Mouse (Mus musculus) kidney, embryonic 15.5 days (tissue): ENCODE data around the gene Cxcr5. TPM values are rescaled to one million over a fixed set of nuclear protein-coding genes. Genes with fewer than 3 reads are reported as not detected.

Experiments used
- ATAC-seq: fragments of 200-750 bp; cut with Nextera tagmentation; replicated peaks from 2 replicates; pipeline ENCODE4 v1.8.0; 2017; ENCODE audit warnings: moderate TSS enrichment; ENCODE audit not compliant: low FRiP score
- H3K27ac ChIP-seq: fragments of 300-500 bp; sonication (generic); 2 replicates; pipeline ENCODE4 v1.5.1; 2015; ENCODE audit warnings: mild to moderate bottlenecking, inconsistent platforms
- H3K27me3 ChIP-seq: fragments of 300-500 bp; sonication (generic); 2 replicates; pipeline ENCODE4 v1.6.1; 2015; ENCODE audit warnings: inconsistent platforms
- H3K36me3 ChIP-seq: fragments of 300-500 bp; sonication (generic); 2 replicates; pipeline ENCODE4 v1.6.1; 2015; ENCODE audit warnings: inconsistent platforms
- H3K4me1 ChIP-seq: fragments of 300-500 bp; sonication (generic); 2 replicates; pipeline ENCODE4 v1.6.1; 2015; ENCODE audit warnings: inconsistent platforms
- H3K4me2 ChIP-seq: fragments of 300-500 bp; sonication (generic); 2 replicates; pipeline ENCODE4 v1.6.1; 2015; ENCODE audit warnings: moderate library complexity, mild to moderate bottlenecking, inconsistent platforms
- H3K4me3 ChIP-seq: fragments of 300-500 bp; sonication (generic); replicated peaks from 2 replicates; pipeline ENCODE4 v1.5.1; 2015; ENCODE audit warnings: mild to moderate bottlenecking, inconsistent platforms
- H3K9ac ChIP-seq: fragments of 300-500 bp; sonication (generic); 2 replicates; pipeline ENCODE4 v1.6.1; 2015; ENCODE audit warnings: mild to moderate bottlenecking, inconsistent platforms
- H3K9me3 ChIP-seq: fragments of 300-500 bp; sonication (generic); replicated peaks from 2 replicates; pipeline ENCODE4 v1.6.1; 2016; ENCODE audit warnings: inconsistent platforms
- WGBS: fragments of 180-500 bp; shearing (Covaris S2); methylation state at CpG from one replicate; pipeline ENCODE4 v1.1.7; 2015; ENCODE audit warnings: mixed read lengths; 5-methylcytosine and 5-hydroxymethylcytosine counted together
- polyA plus RNA-seq: library from polyadenylated mRNA; unstranded; fragments of >200 nt; fragmentation: Nextera tagmentation; extraction: Ambion mirVana; gene quantifications from 2 replicates; pipeline ENCODE4 v1.2.1, GENCODE M21; 2015

The Cxcr5 gene
- not detected in 2 replicates for polyA plus RNA-seq

DNA sequence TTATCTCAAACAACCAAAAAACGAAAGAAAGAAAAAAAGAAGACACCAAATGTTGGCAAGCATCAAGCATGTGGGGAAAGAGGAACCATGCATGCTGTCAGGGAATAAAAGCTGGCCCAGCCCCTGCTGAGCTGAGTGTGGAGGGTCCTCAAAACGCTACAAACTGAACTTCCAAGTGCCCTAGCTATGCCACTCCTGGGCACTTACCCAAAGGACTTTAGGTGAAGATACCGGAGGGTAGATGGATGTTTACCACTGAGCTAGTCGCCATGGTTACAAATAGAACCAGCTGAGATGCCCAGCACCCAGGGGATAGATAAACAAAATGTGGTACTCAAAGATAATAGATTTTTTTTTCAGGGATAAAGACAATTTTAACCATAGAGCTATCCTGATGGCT is at the start of gene Cxcr5:
Gene Cxcr5, minus strand, starts transcription at position 281 of the 400 bp plus-strand sequence.
- Histone ChIP-seq H3K36me3 (no peaks in the 10 kb centered on the region), H3K9ac (no peak within 1 kb of the TSS), H3K27me3 (no peaks in the 10 kb centered on the region), H3K4me3 (no peak within 1 kb of the TSS), H3K27ac (no peak within 1 kb of the TSS), H3K4me1 (0 out of 2 replicates have a peak, but pooled peaks cover 3% of the 10 kb centered on the region), H3K4me2 (no peak within 1 kb of the TSS), H3K9me3 (no peaks in the 10 kb centered on the region)
- ATAC-seq, result no peak
- 72% methylated on average over 4 of the region's 4 CpGs for WGBS

DNA sequence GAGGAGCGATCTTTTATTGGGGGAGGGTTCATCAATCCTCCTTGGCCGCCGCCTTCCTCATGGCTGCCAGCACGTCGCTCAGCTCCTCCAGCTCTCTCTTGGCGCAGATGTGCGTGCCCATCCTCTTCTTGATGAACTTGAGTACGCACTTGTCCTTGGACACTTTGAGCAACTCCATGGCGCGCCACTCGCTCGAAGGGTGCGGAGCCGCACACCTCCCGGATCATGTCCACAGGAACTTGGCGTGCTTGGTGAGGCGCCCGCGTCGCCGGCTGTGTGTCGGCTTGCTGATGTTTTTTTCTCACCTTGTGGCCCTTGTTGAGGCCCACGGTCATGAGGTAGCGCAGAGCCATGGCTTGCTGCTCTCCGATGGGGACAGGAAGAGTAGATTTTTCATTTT is 48.7 kb upstream of the Cxcr5 start:
- peaks cover 83% of the 10 kb centered on the region for H3K36me3 ChIP-seq
- no peak overlapping the region for H3K9ac ChIP-seq
- WGBS, result 96% methylated on average over 25 of the region's 25 CpGs
- H3K4me1 ChIP-seq, result peaks cover 25% of the 10 kb centered on the region
- no peaks in the 10 kb centered on the region for H3K27me3 ChIP-seq
- ATAC-seq, result no peak
- H3K4me2 ChIP-seq, result no peak overlapping the region
- no peak overlapping the region for H3K4me3 ChIP-seq
- H3K9me3 ChIP-seq, result no peaks in the 10 kb centered on the region
- no peak overlapping the region for H3K27ac ChIP-seq

DNA sequence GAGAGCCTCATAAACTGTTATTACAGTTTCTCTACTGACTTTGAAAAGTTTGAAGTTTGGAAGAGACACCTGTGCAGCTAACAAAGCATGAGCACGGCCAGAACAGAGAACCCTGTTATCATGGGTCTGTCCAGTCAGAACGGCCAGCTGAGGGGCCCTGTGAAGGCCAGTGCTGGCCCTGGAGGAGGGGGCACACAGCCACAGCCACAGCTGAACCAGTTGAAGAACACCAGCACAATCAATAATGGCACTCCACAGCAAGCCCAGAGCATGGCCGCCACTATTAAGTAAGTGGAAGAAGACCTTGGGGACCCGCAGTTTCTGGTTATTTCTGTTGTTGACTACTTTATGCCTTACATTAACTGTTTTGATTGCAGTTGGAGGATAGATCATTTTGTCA is 45.6 kb upstream of the Cxcr5 start:
- peak overlapping the region; percentile 87 for H3K4me3 ChIP-seq
- H3K27me3 ChIP-seq, result no peaks in the 10 kb centered on the region
- no peak overlapping the region for H3K9ac ChIP-seq
- ATAC-seq, result no peak
- H3K36me3 ChIP-seq, result peaks cover 52% of the 10 kb centered on the region
- no peaks in the 10 kb centered on the region for H3K9me3 ChIP-seq
- 40% methylated on average over 4 of the region's 4 CpGs for WGBS
- peaks cover 33% of the 10 kb centered on the region for H3K4me1 ChIP-seq
- H3K4me2 ChIP-seq, result peak overlapping the region; percentile 61
- H3K27ac ChIP-seq, result no peak overlapping the region

DNA sequence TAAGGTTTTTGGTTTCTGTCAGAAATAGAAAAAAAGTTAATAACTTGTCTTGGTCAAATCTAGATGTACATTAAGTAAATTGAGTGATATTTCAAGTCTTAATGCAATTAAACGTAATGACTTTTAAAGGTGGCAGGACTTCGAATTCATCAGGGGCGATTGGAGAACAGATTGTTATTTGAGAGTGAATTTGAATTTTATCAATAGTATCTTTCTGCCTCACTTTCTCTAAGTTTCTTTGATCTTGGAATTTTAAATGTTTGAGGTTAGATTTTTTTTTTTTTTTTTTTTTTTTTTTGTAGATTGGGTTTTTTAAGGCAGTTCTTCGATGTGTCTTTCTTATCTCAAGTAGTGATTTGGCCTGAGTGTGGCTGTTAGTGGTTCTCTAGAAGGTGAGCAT is 45.0 kb upstream of the Cxcr5 start:
- no peak for ATAC-seq
- WGBS, result 42% methylated on average over 4 of the region's 4 CpGs
- peak overlapping the region; percentile 87 for H3K4me3 ChIP-seq
- no peak overlapping the region for H3K9ac ChIP-seq
- no peaks in the 10 kb centered on the region for H3K27me3 ChIP-seq
- peaks cover 46% of the 10 kb centered on the region for H3K36me3 ChIP-seq
- no peak overlapping the region for H3K27ac ChIP-seq
- no peaks in the 10 kb centered on the region for H3K9me3 ChIP-seq
- H3K4me1 ChIP-seq, result peaks cover 33% of the 10 kb centered on the region
- H3K4me2 ChIP-seq, result peak overlapping the region; percentile 61

DNA sequence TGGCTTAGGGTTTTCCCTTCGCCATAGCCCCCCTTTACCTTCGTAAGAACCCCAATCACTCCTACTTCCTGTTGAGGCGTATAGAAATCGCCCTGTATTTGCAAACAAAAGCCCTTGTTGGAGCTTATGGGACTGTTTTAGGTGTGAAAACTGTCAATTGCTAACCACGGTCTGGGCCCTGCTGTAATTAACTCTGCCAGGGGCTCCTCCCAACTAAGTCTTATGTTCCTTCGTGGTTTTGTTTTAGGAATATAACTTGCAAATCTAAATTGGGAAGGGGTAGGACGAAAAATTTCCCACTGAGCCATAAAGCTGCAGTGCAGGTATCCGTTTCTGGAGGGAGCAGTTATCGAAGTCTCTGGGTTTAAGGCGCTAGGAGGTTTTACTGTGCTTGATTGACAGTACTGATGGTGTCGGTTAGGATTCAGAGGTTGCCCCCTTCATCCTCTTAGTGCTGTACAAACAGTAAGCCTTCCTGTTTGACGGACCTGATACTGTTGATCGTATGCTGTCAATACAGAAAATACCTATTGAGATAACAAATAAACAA is 44.0 kb upstream of the Cxcr5 start:
- Histone ChIP-seq H3K4me2 (peak overlapping the region; percentile 61), H3K9ac (peak overlapping the region; percentile 99), H3K27ac (peak overlapping the region; percentile 99), H3K4me3 (peak overlapping the region; percentile 87), H3K27me3 (no peaks in the 10 kb centered on the region), H3K4me1 (peaks cover 33% of the 10 kb centered on the region), H3K9me3 (no peaks in the 10 kb centered on the region), H3K36me3 (peaks cover 39% of the 10 kb centered on the region)
- no peak for ATAC-seq
- under 1% methylated on average over 13 of the region's 13 CpGs for WGBS

DNA sequence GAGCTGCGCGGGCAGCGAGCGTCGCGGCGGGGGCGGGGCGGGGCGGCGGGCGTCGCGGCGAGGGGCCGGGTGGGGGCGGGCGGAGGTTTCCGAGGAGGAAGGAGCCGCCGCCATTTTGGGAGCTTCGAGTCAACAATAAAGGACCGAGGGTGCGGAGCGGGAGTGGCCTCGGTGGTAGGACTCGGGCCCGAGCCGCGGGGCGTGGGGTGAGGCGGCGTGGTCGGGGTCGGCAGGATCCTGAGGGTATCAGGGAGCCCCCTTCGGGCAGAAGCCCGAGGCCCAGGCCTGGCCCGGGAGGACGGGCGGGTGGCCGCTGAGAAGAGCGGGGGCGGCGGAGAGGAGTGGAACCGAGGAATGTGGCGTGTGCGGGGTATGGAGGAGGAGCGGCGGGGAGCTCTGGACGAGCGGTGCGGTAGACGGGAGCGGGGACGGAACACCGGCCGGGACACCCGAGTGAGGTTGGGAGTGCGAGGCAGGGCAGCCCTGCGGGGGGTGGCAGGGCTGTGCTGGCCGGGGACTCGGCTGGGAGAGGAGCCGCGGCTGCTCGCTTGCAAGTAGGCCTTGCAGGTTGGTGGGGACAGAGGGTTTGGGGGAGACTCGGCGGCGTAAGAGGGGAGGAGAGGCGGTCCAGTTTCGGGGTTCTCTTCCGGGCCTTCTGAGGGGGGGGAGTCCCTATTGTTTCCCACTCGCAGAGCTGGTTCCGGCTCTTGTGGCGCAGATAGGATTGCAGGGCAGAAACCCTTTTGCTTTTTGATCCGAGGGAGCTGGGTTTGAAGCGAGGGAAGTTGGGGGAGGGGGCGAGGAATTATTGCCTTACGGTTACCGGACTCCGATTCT is 43.3 kb upstream of the Cxcr5 start, which contains the start of gene Ddx6:
Gene Ddx6, plus strand, starts transcription at position 114 of the 837 bp plus-strand sequence.
- Histone ChIP-seq H3K4me3 (peak within 1 kb of the TSS; percentile 87), H3K9me3 (no peaks in the 10 kb centered on the region), H3K9ac (peak within 1 kb of the TSS; percentile 99), H3K27ac (peak within 1 kb of the TSS; percentile 99), H3K4me1 (peaks cover 34% of the 10 kb centered on the region), H3K36me3 (peaks cover 32% of the 10 kb centered on the region), H3K4me2 (peak within 1 kb of the TSS; percentile 61), H3K27me3 (no peaks in the 10 kb centered on the region)
- 1% methylated on average over 70 of the region's 80 CpGs for WGBS
- peak; percentile 60 for ATAC-seq

DNA sequence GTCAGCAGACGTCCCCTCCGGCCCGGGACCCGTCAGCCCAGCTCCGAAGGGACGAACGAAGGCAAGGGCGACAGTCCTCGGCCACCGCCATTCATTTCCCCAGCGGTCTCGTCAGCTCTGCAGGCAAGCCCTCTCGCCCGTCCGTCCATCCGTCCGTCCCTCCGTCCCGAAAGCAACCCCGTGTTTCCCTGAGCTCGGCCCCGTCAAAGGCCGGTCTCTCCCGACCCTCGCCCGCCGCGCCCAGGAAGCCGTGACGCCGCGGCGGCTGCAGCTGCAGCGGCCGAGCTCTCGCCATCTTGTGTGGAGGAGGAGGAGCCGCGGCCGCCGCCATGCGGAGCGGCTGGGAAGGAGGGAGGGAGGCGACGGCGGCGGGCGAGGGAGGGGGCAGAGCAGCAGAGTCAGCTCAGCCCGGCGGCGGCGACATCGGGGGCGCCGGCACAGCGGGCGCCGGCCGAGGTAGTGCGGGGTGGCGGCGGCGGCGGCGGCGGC is 42.7 kb upstream of the Cxcr5 start:
- WGBS, result 0% methylated on average over 51 of the region's 65 CpGs
- peak overlapping the region; percentile 99 for H3K9ac ChIP-seq
- peak; percentile 73 for ATAC-seq
- H3K36me3 ChIP-seq, result peaks cover 26% of the 10 kb centered on the region
- peak overlapping the region; percentile 61 for H3K4me2 ChIP-seq
- H3K27me3 ChIP-seq, result no peaks in the 10 kb centered on the region
- H3K9me3 ChIP-seq, result no peaks in the 10 kb centered on the region
- H3K4me1 ChIP-seq, result peaks cover 40% of the 10 kb centered on the region
- H3K27ac ChIP-seq, result peak overlapping the region; percentile 99
- H3K4me3 ChIP-seq, result peak overlapping the region; percentile 87

DNA sequence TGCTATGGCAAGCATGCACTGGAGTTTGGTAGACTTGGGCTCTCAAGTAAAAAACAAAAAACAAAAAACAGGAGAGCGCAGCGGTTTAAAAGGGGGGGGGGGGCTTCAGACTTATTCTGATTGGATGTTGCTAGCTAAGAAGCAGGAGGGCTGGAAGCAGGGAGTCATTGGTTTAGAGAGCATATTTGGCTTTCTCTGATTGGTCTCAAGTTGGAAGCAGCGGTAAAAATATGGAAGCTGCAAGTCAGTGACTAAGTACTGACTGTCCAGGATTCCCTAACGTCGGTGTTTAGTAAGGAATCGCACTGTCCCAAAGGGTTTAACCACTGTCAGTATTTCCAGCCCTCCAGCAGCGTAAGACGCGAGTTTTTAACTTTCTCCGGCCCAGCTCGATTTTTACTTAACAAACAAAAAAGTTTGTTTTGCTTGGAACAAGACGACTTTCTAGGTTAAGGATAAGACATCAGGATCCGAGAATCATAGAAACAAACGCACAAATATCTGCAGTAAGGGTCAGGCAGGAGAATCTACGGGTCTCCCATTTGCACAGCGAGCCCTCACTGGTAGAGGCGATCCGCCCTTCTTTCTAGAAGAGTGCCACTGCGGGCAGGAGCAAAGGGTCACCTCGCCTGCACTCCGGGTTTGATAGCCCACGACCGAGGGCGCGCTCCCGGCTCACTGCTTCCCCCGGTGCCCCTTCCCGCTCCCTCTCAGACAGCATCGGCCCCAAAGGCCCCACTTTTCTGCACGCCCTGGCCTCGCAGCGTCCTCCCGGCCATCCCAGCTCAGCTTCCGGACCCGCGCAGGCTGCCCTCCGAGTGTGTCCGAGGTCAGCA is 42.0 kb upstream of the Cxcr5 start:
- H3K9me3 ChIP-seq, result no peaks in the 10 kb centered on the region
- no peaks in the 10 kb centered on the region for H3K27me3 ChIP-seq
- peak; percentile 71 for ATAC-seq
- peak overlapping the region; percentile 61 for H3K4me2 ChIP-seq
- peak overlapping the region; percentile 99 for H3K27ac ChIP-seq
- peak overlapping the region; percentile 87 for H3K4me3 ChIP-seq
- under 1% methylated on average over 38 of the region's 38 CpGs for WGBS
- peaks cover 43% of the 10 kb centered on the region for H3K4me1 ChIP-seq
- H3K36me3 ChIP-seq, result peaks cover 19% of the 10 kb centered on the region
- peak overlapping the region; percentile 99 for H3K9ac ChIP-seq

DNA sequence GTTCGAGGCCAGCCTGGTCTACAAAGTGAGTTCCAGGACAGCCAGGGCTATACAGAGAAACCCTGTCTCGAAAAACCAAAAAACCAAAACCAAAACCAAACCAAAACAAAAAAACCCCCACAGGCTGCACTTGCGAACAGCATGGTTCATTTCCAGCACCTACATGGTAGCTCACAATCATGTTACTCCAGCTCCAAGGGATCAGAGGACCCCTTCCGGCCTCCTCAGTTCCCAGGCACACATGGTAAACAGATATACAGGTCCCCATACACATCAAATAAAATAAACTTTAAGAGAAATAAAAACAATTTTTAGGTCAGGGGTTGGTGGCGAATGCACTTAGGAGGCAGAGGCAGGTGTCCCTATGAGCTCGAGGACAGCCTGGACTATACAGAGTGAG is 41.1 kb upstream of the Cxcr5 start:
- H3K9me3 ChIP-seq, result no peaks in the 10 kb centered on the region
- H3K27me3 ChIP-seq, result 0 out of 2 replicates have a peak, but pooled peaks cover 3% of the 10 kb centered on the region
- H3K4me3 ChIP-seq, result peak overlapping the region; percentile 87
- peak overlapping the region; percentile 99 for H3K27ac ChIP-seq
- H3K9ac ChIP-seq, result peak overlapping the region; percentile 41
- no peak for ATAC-seq
- 64% methylated on average over 6 of the region's 6 CpGs for WGBS
- H3K36me3 ChIP-seq, result peaks cover 11% of the 10 kb centered on the region
- H3K4me2 ChIP-seq, result peak overlapping the region; percentile 61
- H3K4me1 ChIP-seq, result peaks cover 44% of the 10 kb centered on the region

DNA sequence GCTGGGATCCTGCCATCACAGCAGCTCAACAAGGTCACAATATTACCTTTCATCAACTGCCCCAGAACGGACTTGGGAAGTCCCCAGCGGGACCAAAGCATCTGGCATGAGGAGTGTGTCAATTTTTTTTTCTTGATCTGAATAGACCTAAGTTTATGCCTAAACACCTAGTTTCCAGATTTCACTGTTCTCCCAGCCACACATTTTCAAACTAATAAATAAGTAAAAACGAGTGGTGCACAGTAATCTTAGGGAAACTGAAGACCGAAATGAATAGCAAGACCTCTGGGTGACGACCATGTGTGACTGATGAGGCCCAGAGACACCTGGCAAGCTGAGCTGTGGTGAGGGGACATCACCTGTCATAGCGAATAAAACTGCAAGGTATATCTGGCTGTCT is 39.1 kb upstream of the Cxcr5 start:
- H3K27ac ChIP-seq, result no peak overlapping the region
- ATAC-seq, result no peak
- H3K36me3 ChIP-seq, result peaks cover 3% of the 10 kb centered on the region; the same call in 1 of the 2 replicates

DNA sequence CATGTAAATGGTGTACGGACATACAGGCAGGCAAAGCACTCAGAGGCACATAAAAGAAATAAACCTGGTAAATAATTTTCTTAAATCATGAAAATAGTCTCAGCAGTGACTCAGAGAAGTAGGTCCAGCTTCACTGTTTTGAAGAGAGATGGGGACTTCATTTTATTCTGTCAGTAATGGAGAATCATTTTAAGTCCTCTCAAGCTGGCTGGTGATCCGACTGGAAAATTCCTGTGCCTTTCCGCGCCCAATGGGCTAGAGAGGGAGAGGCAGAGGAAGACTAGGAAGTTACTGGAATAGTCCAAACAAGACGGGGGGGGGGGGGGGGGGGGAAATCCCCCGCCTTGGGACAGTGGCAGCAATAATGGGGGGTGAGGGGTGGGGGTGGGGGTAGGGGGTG is 37.9 kb upstream of the Cxcr5 start:
- H3K9ac ChIP-seq, result no peak overlapping the region
- H3K4me2 ChIP-seq, result peak overlapping the region; percentile 44
- peak overlapping the region; percentile 79 for H3K27ac ChIP-seq
- H3K9me3 ChIP-seq, result no peaks in the 10 kb centered on the region
- H3K4me3 ChIP-seq, result peak overlapping the region; percentile 3; the same call in 1 of the 2 replicates
- peaks cover 36% of the 10 kb centered on the region for H3K4me1 ChIP-seq
- no peak for ATAC-seq
- WGBS, result 19% methylated on average over 5 of the region's 6 CpGs
- 0 out of 2 replicates have a peak, but pooled peaks cover 3% of the 10 kb centered on the region for H3K27me3 ChIP-seq
- peaks cover 3% of the 10 kb centered on the region; the same call in 1 of the 2 replicates for H3K36me3 ChIP-seq

More for the DNA sequence above, 39.1 kb upstream of the Cxcr5 start:
- H3K4me1 ChIP-seq, result peaks cover 36% of the 10 kb centered on the region
- H3K9ac ChIP-seq, result no peak overlapping the region
- no peak overlapping the region for H3K4me2 ChIP-seq
- WGBS, result 80% methylated on average over 6 of the region's 6 CpGs
- no peaks in the 10 kb centered on the region for H3K9me3 ChIP-seq
- H3K27me3 ChIP-seq, result 0 out of 2 replicates have a peak, but pooled peaks cover 3% of the 10 kb centered on the region
- H3K4me3 ChIP-seq, result no peak overlapping the region
